Mouse (Mus musculus) neural tube, embryonic 12.5 days (tissue): ENCODE data around the gene Mboat2. TPM values are rescaled to one million over a fixed set of nuclear protein-coding genes. Genes with fewer than 3 reads are reported as not detected.

ENCODE experiments used
- ATAC-seq: fragments of 200-750 bp; cut with Nextera tagmentation; 2 replicates; pipeline ENCODE4 v1.8.0; 2017; ENCODE audit warnings: low read depth, mild to moderate bottlenecking, moderate TSS enrichment, moderate library complexity; ENCODE audit not compliant: low FRiP score
- H3K27ac ChIP-seq: fragments of 300-500 bp; sonication (generic); 2 replicates; pipeline ENCODE4 v1.5.1; 2016
- H3K27me3 ChIP-seq: fragments of 300-500 bp; sonication (generic); replicated peaks from 2 replicates; pipeline ENCODE4 v1.6.1; 2016; ENCODE audit warnings: mild to moderate bottlenecking
- H3K36me3 ChIP-seq: fragments of 300-500 bp; sonication (generic); 2 replicates; pipeline ENCODE4 v1.6.1; 2016; ENCODE audit warnings: mild to moderate bottlenecking
- H3K4me1 ChIP-seq: fragments of 300-500 bp; sonication (generic); 2 replicates; pipeline ENCODE4 v1.6.1; 2016
- H3K4me2 ChIP-seq: fragments of 300-500 bp; sonication (generic); replicated peaks from 2 replicates; pipeline ENCODE4 v1.6.1; 2016; ENCODE audit warnings: mild to moderate bottlenecking
- H3K4me3 ChIP-seq: fragments of 300-500 bp; sonication (generic); 2 replicates; pipeline ENCODE4 v1.5.1; 2016
- H3K9ac ChIP-seq: fragments of 300-500 bp; sonication (generic); 2 replicates; pipeline ENCODE4 v1.6.1; 2016; ENCODE audit warnings: mild to moderate bottlenecking
- H3K9me3 ChIP-seq: fragments of 300-500 bp; sonication (generic); 2 replicates; pipeline ENCODE4 v1.6.1; 2016; ENCODE audit warnings: mild to moderate bottlenecking
- WGBS: fragments of 180-500 bp; shearing (Covaris S2); methylation state at CpG from one replicate; pipeline ENCODE4 v1.1.7; 2016; 5-methylcytosine and 5-hydroxymethylcytosine counted together
- polyA plus RNA-seq: library from polyadenylated mRNA; unstranded; fragments of >200 nt; fragmentation: Nextera tagmentation; extraction: Ambion mirVana; gene quantifications from 2 replicates; pipeline ENCODE4 v1.2.1, GENCODE M21; 2016

The Mboat2 gene
- polyA plus RNA-seq, 1 experiment from 2014 or later = 56.9 TPM

DNA sequence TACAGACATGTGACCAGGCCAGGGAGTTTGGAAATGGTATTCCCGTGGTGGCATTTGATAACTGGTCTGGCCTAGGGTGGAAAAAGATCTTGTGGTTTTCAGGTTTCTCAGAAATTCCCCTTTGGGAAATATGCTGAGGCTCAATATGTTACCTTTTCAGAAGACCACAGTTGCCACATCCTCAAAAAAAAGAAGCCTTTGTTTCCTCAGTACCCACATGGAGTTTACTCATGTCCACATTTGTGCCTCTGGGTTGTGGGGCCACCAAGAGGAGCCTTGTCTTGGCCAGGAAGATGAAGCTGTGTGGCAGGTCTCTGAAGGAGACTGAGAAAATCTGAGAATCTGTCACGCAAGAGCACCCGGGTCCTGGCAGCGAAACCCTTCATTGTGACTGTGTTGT, 38.0 kb downstream of the Mboat2 start:
- WGBS = 93% methylated on average over 4 of the region's 4 CpGs
- Histone ChIP-seq H3K4me2 (no peak overlapping the region), H3K9ac (no peak overlapping the region), H3K9me3 (no peaks in the 10 kb centered on the region), H3K4me3 (no peak overlapping the region), H3K27me3 (no peaks in the 10 kb centered on the region), H3K36me3 (no peaks in the 10 kb centered on the region), H3K4me1 (peaks cover 12% of the 10 kb centered on the region), H3K27ac (no peak overlapping the region)
- ATAC-seq = no peak

DNA sequence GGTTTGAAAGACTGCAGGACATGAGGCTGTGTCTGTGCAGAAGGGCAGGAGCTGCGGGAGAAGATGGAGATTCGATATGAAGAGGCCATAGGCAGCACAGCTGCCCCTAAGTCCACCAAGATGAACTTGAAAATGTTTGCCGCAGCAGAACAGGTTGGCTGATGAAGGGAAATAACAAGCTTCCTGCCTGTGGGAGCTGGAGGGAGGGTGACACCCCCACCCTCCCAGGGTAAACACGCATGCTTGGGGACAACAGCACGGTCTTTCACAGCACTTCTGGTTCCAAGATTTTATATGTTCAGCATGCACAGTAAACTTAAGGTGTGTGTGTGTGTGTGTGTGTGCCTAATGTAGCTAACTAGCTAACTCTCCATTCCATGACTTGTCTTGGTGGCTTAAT, 38.6 kb downstream of the Mboat2 start:
- no peak for ATAC-seq
- Histone ChIP-seq H3K9ac (no peak overlapping the region), H3K4me2 (no peak overlapping the region), H3K4me1 (peaks cover 10% of the 10 kb centered on the region), H3K4me3 (no peak overlapping the region), H3K27me3 (no peaks in the 10 kb centered on the region), H3K9me3 (no peaks in the 10 kb centered on the region), H3K27ac (no peak overlapping the region), H3K36me3 (no peaks in the 10 kb centered on the region)
- WGBS = 89% methylated on average over 5 of the region's 5 CpGs

DNA sequence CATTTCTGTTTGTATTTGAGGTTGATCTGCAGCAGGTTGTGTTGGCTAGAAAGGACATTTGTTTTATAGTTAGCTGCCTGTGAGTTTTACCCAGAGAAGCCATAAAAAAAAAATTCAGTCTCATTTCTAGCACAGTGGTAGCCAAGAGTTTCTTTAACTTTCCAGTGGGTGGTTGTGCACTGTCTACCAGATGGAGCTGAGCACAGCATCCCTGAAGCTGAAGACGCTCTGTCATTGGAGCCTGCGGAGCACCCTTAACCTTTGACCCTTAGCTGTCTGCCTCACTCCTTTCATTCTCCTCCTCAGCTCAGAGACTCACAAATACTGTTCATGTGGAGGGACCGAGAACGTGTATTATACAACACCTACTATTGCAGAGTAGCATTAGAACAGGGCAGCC, 40.2 kb downstream of the Mboat2 start:
- no peak overlapping the region for H3K27ac ChIP-seq
- no peaks in the 10 kb centered on the region for H3K9me3 ChIP-seq
- H3K4me2 ChIP-seq = no peak overlapping the region
- H3K36me3 ChIP-seq = no peaks in the 10 kb centered on the region
- no peak overlapping the region for H3K9ac ChIP-seq
- H3K4me3 ChIP-seq = no peak overlapping the region
- H3K27me3 ChIP-seq = no peaks in the 10 kb centered on the region
- H3K4me1 ChIP-seq = peaks cover 3% of the 10 kb centered on the region
- WGBS = 34% methylated on average over 4 of the region's 4 CpGs
- ATAC-seq = no peak

GRCm38 (mm10) chr12:24872264-24872663, 41.6 kb downstream of the Mboat2 start:
- Histone ChIP-seq H3K36me3 (no peaks in the 10 kb centered on the region), H3K9me3 (no peaks in the 10 kb centered on the region), H3K4me3 (no peak overlapping the region), H3K27ac (no peak overlapping the region), H3K9ac (no peak overlapping the region), H3K4me2 (no peak overlapping the region), H3K4me1 (peaks cover 3% of the 10 kb centered on the region), H3K27me3 (no peaks in the 10 kb centered on the region)
- WGBS = 90% methylated on average over 8 of the region's 8 CpGs
- no peak for ATAC-seq

DNA sequence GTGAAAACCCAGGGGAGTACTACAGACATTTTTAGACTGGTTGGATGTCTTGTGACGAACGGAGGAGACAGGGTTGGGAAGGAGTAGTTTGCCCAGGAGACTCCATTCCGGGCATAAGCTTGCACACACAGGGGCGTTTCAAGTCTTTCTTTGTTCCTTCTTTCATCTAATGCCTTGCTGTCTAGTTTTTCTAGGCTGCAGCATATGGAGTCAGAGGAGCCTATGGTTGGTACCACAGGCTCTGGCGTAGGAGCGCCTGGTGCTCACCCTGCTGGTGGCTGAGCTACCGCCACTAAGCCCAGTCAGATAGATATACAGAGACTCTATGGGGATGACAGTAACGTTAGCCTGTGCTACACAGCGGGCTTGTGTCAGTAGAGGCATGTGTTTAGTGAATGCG, 42.0 kb downstream of the Mboat2 start:
- Histone ChIP-seq H3K4me3 (no peak overlapping the region), H3K9me3 (no peaks in the 10 kb centered on the region), H3K36me3 (no peaks in the 10 kb centered on the region), H3K9ac (no peak overlapping the region), H3K27ac (no peak overlapping the region), H3K4me1 (peaks cover 3% of the 10 kb centered on the region), H3K27me3 (no peaks in the 10 kb centered on the region), H3K4me2 (no peak overlapping the region)
- 86% methylated on average over 10 of the region's 10 CpGs for WGBS
- ATAC-seq = no peak

DNA sequence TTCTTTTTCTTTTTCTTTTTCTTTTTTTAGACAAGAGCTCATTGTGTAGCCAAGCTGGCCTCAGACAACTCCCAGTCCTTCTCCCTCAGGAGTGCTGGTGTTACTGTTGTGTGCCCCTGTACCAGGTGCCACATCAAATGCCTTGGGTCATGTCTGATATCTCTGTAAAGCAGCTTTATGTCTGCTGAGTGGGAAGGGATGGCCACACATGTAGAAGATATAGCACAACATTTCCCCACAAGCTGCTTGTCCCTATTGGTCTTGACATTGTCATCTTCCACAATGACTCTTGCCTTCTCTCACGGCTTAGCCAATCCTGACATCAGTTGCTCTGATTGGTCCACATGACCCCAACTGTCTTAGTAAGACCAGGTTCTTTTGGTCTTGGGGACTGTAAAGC, 45.2 kb downstream of the Mboat2 start:
- H3K27me3 ChIP-seq = no peaks in the 10 kb centered on the region
- WGBS = 85% methylated on average over 1 of the region's 1 CpGs
- H3K36me3 ChIP-seq = no peaks in the 10 kb centered on the region
- no peak overlapping the region for H3K27ac ChIP-seq
- no peak overlapping the region for H3K4me2 ChIP-seq
- no peak for ATAC-seq
- no peak overlapping the region for H3K9ac ChIP-seq
- no peaks in the 10 kb centered on the region for H3K9me3 ChIP-seq
- H3K4me3 ChIP-seq = no peak overlapping the region
- H3K4me1 ChIP-seq = peaks cover 5% of the 10 kb centered on the region

- no peak for ATAC-seq
- H3K9me3 ChIP-seq = no peaks in the 10 kb centered on the region
- H3K36me3 ChIP-seq = no peaks in the 10 kb centered on the region
- peaks cover 5% of the 10 kb centered on the region; the same call in 1 of the 2 replicates for H3K4me1 ChIP-seq
- H3K27me3 ChIP-seq = no peaks in the 10 kb centered on the region
- no peak overlapping the region for H3K9ac ChIP-seq
- H3K4me2 ChIP-seq = no peak overlapping the region
- no peak overlapping the region for H3K27ac ChIP-seq
- 70% methylated on average over 7 of the region's 7 CpGs for WGBS
- no peak overlapping the region for H3K4me3 ChIP-seq
Measured at GRCm38 (mm10) chr12:24877231-24877630, 46.6 kb downstream of the Mboat2 start.

DNA sequence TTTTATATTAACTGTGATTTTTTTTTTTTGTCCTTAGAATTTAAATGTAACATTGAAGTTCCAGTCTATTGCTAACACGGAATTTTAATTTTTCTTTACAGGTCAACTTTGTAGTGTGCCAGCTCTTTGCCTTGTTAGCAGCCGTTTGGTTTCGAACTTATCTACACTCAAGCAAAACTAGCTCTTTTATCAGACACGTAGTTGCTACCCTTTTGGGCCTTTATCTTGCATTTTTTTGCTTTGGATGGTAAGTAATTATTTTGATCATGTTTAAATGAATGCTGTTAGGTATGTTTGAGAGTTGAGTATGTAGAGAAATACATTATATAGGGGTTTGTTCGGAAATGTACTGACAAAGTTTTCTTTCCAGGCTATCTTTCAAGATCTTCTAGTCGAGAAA, 47.4 kb downstream of the Mboat2 start:
- Histone ChIP-seq H3K36me3 (peaks cover 5% of the 10 kb centered on the region), H3K27me3 (no peaks in the 10 kb centered on the region), H3K9me3 (no peaks in the 10 kb centered on the region), H3K4me1 (peaks cover 5% of the 10 kb centered on the region; the same call in 1 of the 2 replicates), H3K27ac (no peak overlapping the region), H3K4me2 (no peak overlapping the region), H3K9ac (no peak overlapping the region), H3K4me3 (no peak overlapping the region)
- 90% methylated on average over 6 of the region's 6 CpGs for WGBS
- no peak for ATAC-seq

DNA sequence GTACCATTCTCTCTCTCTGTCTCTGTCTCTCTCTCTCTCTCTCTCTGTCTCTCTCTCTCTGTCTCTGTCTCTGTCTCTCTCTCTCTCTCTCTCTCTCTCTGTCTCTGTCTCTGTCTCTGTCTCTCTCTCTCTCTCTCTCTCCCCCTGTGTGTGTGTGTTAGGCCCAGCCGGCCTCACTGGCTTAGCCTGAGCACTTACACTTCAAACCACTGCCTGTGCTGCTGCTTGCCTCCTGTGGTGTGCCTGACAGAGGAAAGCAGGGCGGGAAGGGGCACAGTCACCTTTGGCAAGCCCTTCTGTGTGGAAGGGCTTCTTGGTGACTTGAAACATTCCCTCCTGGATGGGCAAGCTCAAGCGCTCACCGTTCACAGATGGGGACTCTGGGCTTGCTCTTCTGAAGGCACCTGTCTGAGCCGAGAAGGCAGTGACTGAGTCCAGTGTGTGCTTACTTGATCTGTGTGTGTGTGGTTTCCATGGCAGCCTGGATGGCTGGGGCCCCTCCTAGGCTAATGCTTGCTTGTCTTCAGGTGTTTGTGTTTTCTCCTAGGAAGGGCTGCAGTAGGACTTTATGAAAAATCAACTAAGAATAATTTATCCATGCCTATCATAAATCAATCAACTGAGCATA, 48.2 kb downstream of the Mboat2 start:
- peaks cover 13% of the 10 kb centered on the region for H3K36me3 ChIP-seq
- H3K4me2 ChIP-seq = no peak overlapping the region
- H3K4me3 ChIP-seq = no peak overlapping the region
- peaks cover 5% of the 10 kb centered on the region; the same call in 1 of the 2 replicates for H3K4me1 ChIP-seq
- H3K9me3 ChIP-seq = no peaks in the 10 kb centered on the region
- no peak for ATAC-seq
- 59% methylated on average over 5 of the region's 5 CpGs for WGBS
- no peaks in the 10 kb centered on the region for H3K27me3 ChIP-seq
- H3K9ac ChIP-seq = no peak overlapping the region
- H3K27ac ChIP-seq = no peak overlapping the region

DNA sequence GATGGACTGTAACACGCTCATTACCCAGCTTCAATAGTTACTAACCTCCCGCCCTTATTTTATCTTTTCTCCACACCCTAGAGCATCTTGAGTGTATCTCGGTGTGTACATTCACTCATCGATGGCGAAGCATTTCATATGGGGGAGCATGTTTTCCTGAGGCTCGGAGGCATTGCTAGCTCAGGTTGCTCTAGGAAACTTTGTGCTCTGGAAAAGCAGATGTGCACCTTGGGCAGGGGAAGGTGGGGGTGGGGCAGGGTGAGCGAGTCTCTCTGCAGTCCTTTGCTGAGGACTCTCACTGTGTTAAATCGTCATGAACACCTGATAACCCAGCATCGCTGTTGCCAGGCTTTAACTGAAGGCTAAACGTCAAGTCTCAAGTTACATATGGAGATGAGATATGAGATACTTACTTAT, 48.9 kb downstream of the Mboat2 start:
- no peak for ATAC-seq
- Histone ChIP-seq H3K9ac (no peak overlapping the region), H3K27me3 (no peaks in the 10 kb centered on the region), H3K4me2 (no peak overlapping the region), H3K4me1 (peaks cover 5% of the 10 kb centered on the region; the same call in 1 of the 2 replicates), H3K4me3 (no peak overlapping the region), H3K9me3 (no peaks in the 10 kb centered on the region), H3K27ac (no peak overlapping the region), H3K36me3 (peaks cover 16% of the 10 kb centered on the region)
- 84% methylated on average over 10 of the region's 10 CpGs for WGBS

DNA sequence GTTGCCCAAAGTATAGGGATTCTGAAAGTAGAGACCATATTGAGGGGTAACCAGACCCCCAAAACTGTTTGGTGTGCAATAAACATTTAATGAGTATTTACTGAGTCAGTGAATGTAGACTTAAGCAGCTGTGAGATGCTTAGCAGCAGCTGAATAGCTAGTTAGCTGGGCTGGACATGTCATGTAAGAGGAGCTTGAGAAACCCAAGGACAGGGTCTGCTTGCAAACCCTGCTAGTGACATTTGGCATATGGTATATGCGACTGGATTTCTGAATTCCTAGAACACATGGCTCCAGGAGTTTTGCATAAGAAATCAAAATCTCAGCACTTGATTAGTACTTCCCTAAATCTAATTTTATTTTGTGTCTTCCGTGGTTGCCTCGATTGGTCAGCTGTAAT, 52.6 kb downstream of the Mboat2 start:
- Histone ChIP-seq H3K9me3 (no peaks in the 10 kb centered on the region), H3K4me3 (no peak overlapping the region), H3K9ac (no peak overlapping the region), H3K4me2 (no peak overlapping the region), H3K27ac (no peak overlapping the region), H3K4me1 (peaks cover 5% of the 10 kb centered on the region; the same call in 1 of the 2 replicates), H3K27me3 (no peaks in the 10 kb centered on the region), H3K36me3 (peaks cover 34% of the 10 kb centered on the region)
- 93% methylated on average over 3 of the region's 3 CpGs for WGBS
- no peak for ATAC-seq

DNA sequence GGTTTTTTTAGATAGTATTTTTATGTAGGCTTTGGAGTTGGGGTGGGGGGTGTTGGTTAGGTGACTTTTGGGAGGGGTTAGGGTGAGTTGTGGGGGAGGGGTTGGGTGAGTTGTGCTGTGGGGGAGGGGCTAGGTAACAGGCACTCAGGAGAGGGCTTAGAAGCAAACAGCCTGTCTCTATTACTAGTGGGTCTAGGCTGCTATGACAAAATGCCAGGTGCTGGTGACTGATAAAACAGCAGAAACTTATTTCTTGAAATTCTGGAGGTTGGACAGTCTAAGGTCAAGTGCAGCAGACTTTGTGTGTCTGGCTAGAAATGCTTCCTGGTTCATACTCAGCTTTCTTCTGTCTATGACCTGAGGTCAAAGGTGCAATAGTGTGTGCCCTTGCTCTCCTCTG, 56.1 kb downstream of the Mboat2 start:
- Histone ChIP-seq H3K4me1 (0 out of 2 replicates have a peak, but pooled peaks cover 6% of the 10 kb centered on the region), H3K9ac (no peak overlapping the region), H3K4me2 (no peak overlapping the region), H3K27me3 (no peaks in the 10 kb centered on the region), H3K9me3 (no peaks in the 10 kb centered on the region), H3K27ac (no peak overlapping the region), H3K36me3 (peaks cover 34% of the 10 kb centered on the region), H3K4me3 (no peak overlapping the region)
- no peak for ATAC-seq

GRCm38 (mm10) chr12:24889371-24890051, 58.8 kb downstream of the Mboat2 start:
- no peak for ATAC-seq
- peaks cover 18% of the 10 kb centered on the region; the same call in 1 of the 2 replicates for H3K36me3 ChIP-seq

More at GRCm38 (mm10) chr12:24889371-24890051, 58.8 kb downstream of the Mboat2 start:
- 69% methylated on average over 7 of the region's 7 CpGs for WGBS
- H3K9ac ChIP-seq = no peak overlapping the region
- no peak overlapping the region for H3K4me3 ChIP-seq
- no peak overlapping the region for H3K27ac ChIP-seq
- peaks cover 17% of the 10 kb centered on the region for H3K4me1 ChIP-seq
- no peak overlapping the region for H3K4me2 ChIP-seq
- H3K27me3 ChIP-seq = no peaks in the 10 kb centered on the region
- no peaks in the 10 kb centered on the region for H3K9me3 ChIP-seq
